Mouse (Mus musculus) kidney, adult 8-10 months (tissue): ENCODE data around the gene Pcdh20.

Experiments
- DNase-seq, 2 experiments: peaks; one replicate each; pipeline ENCODE4 v3.0.0; 2022

Gene Pcdh20

GRCm38 (mm10) chr14:88470495-88471434, at the start of gene Pcdh20:
Pcdh20 (minus strand) TSS chr14:88471396.
- DNase-seq = no peak

- peak in 1 of 2 experiments; percentile 7 for DNase-seq
Observed at GRCm38 (mm10) chr14:88479909-88480308, 8.7 kb upstream of the Pcdh20 start.

- DNase-seq = no peak
Observed at GRCm38 (mm10) chr14:88469956-88470355, 1.2 kb downstream of the Pcdh20 start.

- no peak for DNase-seq
Observed at GRCm38 (mm10) chr14:88469361-88469760, 1.8 kb downstream of the Pcdh20 start.

- DNase-seq = no peak
Observed at GRCm38 (mm10) chr14:88466416-88466815, 4.8 kb downstream of the Pcdh20 start.

GRCm38 (mm10) chr14:88464356-88464755, 6.8 kb downstream of the Pcdh20 start:
- no peak for DNase-seq

- DNase-seq = no peak
Observed at GRCm38 (mm10) chr14:88463357-88463756, 7.8 kb downstream of the Pcdh20 start.

GRCm38 (mm10) chr14:88462944-88463343, 8.3 kb downstream of the Pcdh20 start:
- DNase-seq = no peak

GRCm38 (mm10) chr14:88460705-88461104, 10.5 kb downstream of the Pcdh20 start:
- DNase-seq = no peak

GRCm38 (mm10) chr14:88443304-88443703, 27.9 kb downstream of the Pcdh20 start:
- DNase-seq = no peak

GRCm38 (mm10) chr14:88429393-88429792, 41.8 kb downstream of the Pcdh20 start:
- DNase-seq = no peak

- DNase-seq = no peak
Observed at GRCm38 (mm10) chr14:88427370-88427769, 43.8 kb downstream of the Pcdh20 start.
